Mouse (Mus musculus) midbrain, embryonic 12.5 days (tissue): ENCODE results near the gene Ceacam9. TPM values are rescaled to one million over a fixed set of nuclear protein-coding genes. Genes with fewer than 3 reads are reported as not detected.
"Not testable (repeated sequence)": the region's sequence is repeated elsewhere in the genome, so short reads cannot be mapped to it uniquely, and the experiment has no call there.

ENCODE experiments used
- ATAC-seq: fragments of 200-750 bp; cut with Nextera tagmentation; 2 replicates; pipeline ENCODE4 v1.8.0; 2017; ENCODE audit warnings: low read depth, moderate TSS enrichment, moderate library complexity; ENCODE audit not compliant: low FRiP score
- H3K27ac ChIP-seq: fragments of 300-500 bp; sonication (generic); replicated peaks from 2 replicates; pipeline ENCODE4 v1.5.1; 2016; ENCODE audit warnings: mild to moderate bottlenecking
- H3K27me3 ChIP-seq: fragments of 300-500 bp; sonication (generic); 2 replicates; pipeline ENCODE4 v1.6.1; 2016; ENCODE audit warnings: mild to moderate bottlenecking
- H3K36me3 ChIP-seq: fragments of 300-500 bp; sonication (generic); 2 replicates; pipeline ENCODE4 v1.6.1; 2016
- H3K4me1 ChIP-seq: fragments of 300-500 bp; sonication (generic); 2 replicates; pipeline ENCODE4 v1.6.1; 2016
- H3K4me2 ChIP-seq: fragments of 300-500 bp; sonication (generic); replicated peaks from 2 replicates; pipeline ENCODE4 v1.6.1; 2016; ENCODE audit warnings: mild to moderate bottlenecking, moderate library complexity
- H3K4me3 ChIP-seq: fragments of 300-500 bp; sonication (generic); 2 replicates; pipeline ENCODE4 v1.5.1; 2016; ENCODE audit warnings: mild to moderate bottlenecking
- H3K9ac ChIP-seq: fragments of 300-500 bp; sonication (generic); replicated peaks from 2 replicates; pipeline ENCODE4 v1.6.1; 2016; ENCODE audit warnings: mild to moderate bottlenecking, moderate library complexity
- H3K9me3 ChIP-seq: fragments of 300-500 bp; sonication (generic); 2 replicates; pipeline ENCODE4 v1.6.1; 2016; ENCODE audit warnings: mild to moderate bottlenecking
- WGBS: fragments of 180-500 bp; shearing (Covaris S2); methylation state at CpG from one replicate; pipeline ENCODE4 v1.1.7; 2016; 5-methylcytosine and 5-hydroxymethylcytosine counted together
- polyA plus RNA-seq: library from polyadenylated mRNA; unstranded; fragments of >200 nt; fragmentation: Nextera tagmentation; extraction: Ambion mirVana; gene quantifications from 2 replicates; pipeline ENCODE4 v1.2.1, GENCODE M21; 2016

Ceacam9 gene
- polyA plus RNA-seq, 1 experiment from 2014 or later: not detected

DNA sequence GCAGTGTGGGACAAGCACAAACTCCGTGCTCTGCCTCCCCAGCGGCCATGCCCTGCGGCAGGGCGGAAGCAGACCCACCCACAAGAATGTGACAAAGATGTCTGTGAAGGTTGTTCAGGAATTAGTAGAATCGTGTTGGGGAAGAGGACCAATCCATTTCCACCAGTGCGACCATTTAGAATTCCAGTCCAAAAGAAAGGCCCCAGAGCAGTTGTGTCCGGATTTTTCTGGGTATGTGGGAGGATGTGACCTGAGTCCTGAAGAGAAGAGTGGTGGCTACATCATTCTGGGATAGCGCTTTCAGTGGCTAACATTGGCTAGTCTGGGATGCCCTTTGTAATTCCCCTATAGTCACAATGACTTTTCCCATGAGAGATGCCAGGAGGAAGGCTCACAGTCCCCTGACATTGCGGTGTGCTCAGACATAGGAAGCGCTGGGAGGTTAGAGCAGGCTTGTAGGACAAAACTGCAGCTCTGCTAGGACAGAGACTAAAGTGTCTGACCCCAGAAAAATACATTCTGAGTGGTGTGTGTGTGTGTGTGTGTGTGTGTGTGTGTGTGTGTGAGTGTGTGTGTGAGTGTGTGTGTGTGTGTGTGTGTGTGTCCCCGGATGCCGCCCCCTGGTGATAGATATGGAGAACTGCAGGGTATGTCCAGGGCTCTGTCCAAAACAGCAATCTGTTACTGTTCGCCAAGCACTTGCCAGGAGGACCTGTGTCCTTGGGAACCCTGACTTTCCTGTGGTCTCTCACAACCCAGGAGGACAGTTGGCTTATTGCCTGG, 8.9 kb upstream of the Ceacam9 start:
- ATAC-seq: no peak
- Histone ChIP-seq H3K4me1 (no peaks in the 10 kb centered on the region), H3K9me3 (no peaks in the 10 kb centered on the region), H3K27ac (no peak overlapping the region), H3K36me3 (no peaks in the 10 kb centered on the region), H3K27me3 (0 out of 2 replicates have a peak, but pooled peaks cover under 1% of the 10 kb centered on the region), H3K4me3 (no peak overlapping the region), H3K4me2 (no peak overlapping the region), H3K9ac (no peak overlapping the region)
- 73% methylated on average over 13 of the region's 13 CpGs for WGBS

DNA sequence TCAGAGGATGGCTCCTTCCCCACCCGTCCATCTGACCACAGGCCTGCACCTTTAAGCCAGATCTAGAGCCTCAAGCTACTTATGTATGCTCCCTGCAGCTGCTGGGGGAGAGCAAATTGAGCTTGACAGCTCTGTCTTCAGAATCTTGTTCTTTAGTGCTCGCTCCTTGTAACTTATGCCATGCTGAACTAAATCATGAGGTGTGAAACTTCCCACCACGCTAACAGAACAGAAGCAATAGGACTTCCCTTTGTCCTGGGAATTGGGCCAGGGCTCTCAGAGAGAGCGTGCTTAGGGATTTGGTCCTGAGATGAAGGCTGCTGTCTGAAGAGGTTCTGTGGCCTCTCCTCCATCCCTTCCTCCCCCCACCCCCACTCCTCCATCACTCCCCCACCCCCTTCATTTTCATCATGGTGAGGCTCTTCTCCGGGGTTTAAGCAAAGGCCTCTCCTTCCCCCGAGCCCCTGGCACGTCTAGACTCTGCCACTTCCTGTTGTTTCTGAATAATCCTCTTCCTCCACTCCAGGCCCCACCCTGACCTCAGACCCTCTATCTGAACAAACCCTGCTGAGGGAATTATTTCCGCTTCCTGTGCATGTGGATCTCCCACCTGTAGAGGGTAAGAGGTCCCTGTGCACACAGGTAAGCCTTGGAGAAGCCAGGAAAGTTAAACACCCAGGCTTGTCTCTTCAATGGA, 5.1 kb upstream of the Ceacam9 start:
- H3K9ac ChIP-seq, ATAC-seq, H3K4me2 ChIP-seq, H3K9me3 ChIP-seq, H3K27ac ChIP-seq, H3K4me1 ChIP-seq, H3K4me3 ChIP-seq, H3K27me3 ChIP-seq, H3K36me3 ChIP-seq: not testable (repeated sequence)
- 51% methylated on average over 8 of the region's 8 CpGs for WGBS

DNA sequence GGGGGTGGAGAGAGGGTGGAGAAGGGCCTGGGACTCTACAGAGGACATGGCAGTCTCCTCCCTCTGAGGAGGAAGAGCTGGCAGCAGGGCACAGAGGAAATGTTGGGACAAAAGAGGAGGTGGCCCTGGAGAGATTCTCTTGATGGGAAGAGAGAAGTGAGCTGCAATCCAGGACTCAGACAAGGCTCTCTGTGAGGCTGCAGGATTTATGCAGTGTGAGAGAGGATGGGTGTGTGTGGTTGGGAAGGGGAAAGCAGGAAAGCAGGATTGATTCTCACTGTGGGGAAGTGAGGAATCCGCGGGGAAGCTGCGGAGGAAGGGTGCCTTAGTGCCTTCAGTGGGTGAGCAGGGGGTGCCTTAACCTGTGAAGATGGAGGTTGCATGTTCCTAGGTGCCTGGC, 761 bp downstream of the Ceacam9 start:
- not testable (repeated sequence) for H3K4me2 ChIP-seq, ATAC-seq, H3K27me3 ChIP-seq, H3K4me3 ChIP-seq, H3K36me3 ChIP-seq, H3K4me1 ChIP-seq, H3K9me3 ChIP-seq, H3K9ac ChIP-seq, H3K27ac ChIP-seq
- WGBS: 58% methylated on average over 3 of the region's 3 CpGs

DNA sequence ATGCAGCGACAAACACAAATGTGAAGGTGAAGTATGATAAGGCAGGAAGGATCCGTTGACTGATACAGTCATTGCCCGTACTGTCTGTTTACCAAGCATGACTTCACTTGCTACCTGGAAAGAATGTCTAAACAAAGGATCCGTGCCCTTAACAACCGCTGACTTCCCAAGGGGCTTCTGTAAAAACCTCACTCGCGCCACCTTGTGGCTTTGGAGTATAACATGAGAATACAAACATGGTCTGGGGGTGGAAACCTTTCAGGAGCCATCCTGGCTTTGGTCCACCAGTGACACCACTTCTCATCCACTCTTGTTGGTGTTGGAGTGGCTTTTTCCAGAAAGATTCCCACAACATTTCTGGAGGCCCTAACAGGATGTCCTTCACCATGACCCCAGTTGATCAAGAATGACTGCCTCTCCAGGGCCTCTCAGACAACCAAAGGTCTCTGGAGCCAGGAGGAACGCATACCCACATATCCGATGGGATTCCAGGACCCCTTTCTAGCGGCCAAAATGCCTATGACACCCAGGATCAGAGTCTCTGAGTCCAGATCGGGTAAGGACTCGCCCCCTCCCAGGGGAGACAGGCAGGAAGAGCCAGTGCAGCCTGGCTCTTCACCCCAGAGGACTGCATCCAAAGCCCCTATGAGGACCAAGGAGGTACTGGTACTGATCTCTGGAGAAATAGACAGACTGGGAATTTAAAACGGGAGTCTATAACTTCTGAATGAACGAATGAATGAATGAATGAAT, 7.0 kb downstream of the Ceacam9 start:
- no peaks in the 10 kb centered on the region for H3K27me3 ChIP-seq
- H3K27ac ChIP-seq: no peak overlapping the region
- H3K36me3 ChIP-seq: no peaks in the 10 kb centered on the region
- H3K4me2 ChIP-seq: peak overlapping the region; percentile 29
- WGBS: 34% methylated on average over 14 of the region's 14 CpGs
- H3K4me1 ChIP-seq: no peaks in the 10 kb centered on the region; the same call in 1 of the 2 replicates
- no peak overlapping the region for H3K9ac ChIP-seq
- no peaks in the 10 kb centered on the region for H3K9me3 ChIP-seq
- peak; percentile 51; the same call in 1 of the 2 replicates for ATAC-seq
- peak overlapping the region; percentile 6; the same call in 1 of the 2 replicates for H3K4me3 ChIP-seq

DNA sequence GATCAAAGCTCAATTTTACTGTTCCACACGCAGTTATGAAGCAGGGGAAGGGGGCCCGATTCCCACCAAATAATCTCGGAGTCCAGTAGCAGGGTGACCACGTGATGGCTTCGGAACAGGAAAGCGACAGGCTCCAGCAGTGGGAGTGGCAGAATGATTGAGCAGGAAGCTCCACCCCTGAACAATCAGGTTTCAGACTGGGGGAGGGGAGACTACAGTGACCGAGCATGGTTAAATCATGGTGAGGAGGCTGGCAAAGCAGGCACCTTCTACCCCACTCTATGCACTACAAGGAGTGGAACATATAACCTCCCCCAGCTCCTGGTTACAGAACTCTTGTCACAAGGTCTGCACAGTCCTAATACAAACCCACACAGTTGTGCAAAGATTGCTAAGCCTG, 7.8 kb downstream of the Ceacam9 start:
- not testable (repeated sequence) for H3K27ac ChIP-seq, H3K27me3 ChIP-seq, H3K36me3 ChIP-seq, H3K9ac ChIP-seq, H3K4me3 ChIP-seq, ATAC-seq, H3K4me1 ChIP-seq, H3K9me3 ChIP-seq
- peak overlapping the region; percentile 22; the same call in 1 of the 2 replicates for H3K4me2 ChIP-seq
- WGBS: 12% methylated on average over 7 of the region's 7 CpGs

DNA sequence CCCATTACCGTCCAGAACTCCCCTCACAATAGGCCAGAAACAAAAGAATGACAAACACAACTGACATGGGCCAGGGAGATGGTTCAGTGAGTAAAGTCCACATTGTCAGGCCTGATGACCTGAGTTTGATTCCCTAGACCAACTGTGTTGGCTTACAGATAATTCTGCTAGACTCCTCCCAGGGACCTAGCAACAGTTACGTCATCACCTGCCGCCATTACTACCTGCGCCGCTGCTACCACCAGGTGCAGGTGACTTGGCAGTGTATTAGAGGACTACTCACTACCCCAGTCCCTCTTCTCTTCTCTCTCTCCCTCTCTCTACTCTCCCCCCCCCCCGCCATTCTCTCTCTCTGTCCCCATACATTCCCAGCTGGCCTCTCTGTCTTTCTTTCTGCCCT, 9.1 kb downstream of the Ceacam9 start:
- no peak overlapping the region for H3K27ac ChIP-seq
- no peaks in the 10 kb centered on the region for H3K27me3 ChIP-seq
- H3K4me2 ChIP-seq: no peak overlapping the region
- no peak for ATAC-seq
- 90% methylated on average over 5 of the region's 6 CpGs for WGBS
- no peak overlapping the region for H3K9ac ChIP-seq
- no peaks in the 10 kb centered on the region; the same call in 1 of the 2 replicates for H3K4me1 ChIP-seq
- no peak overlapping the region for H3K4me3 ChIP-seq
- no peaks in the 10 kb centered on the region for H3K9me3 ChIP-seq
- H3K36me3 ChIP-seq: no peaks in the 10 kb centered on the region

DNA sequence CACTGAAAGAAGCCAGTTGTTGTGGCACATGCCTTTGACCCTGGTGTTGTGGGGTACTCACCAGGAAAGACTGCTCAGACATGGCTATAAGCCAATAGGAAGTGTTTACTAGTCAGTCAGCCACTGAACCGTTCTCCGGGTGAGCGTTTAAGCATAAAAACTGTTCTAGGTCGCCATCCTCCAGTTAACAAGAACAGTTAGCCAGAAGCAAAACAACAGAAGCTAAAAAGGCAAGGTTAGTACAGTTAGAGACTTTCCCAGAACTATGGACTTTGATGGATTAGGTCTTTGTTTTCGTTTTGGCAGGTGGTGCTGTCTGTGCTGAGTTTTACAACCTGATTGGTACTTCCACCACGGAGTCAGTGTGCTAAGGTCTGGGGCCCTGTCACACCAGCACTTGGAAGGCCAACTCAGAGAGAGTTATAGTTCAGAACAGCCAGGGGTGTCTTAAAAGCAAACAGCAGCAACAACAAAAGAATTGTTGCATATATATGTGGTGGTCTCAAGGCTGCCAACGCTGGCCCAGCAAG, 10.2 kb downstream of the Ceacam9 start:
- H3K27me3 ChIP-seq: no peaks in the 10 kb centered on the region
- H3K4me3 ChIP-seq: no peak overlapping the region
- H3K9ac ChIP-seq: no peak overlapping the region
- WGBS: 79% methylated on average over 7 of the region's 7 CpGs
- H3K9me3 ChIP-seq: no peaks in the 10 kb centered on the region
- no peak overlapping the region for H3K27ac ChIP-seq
- H3K4me2 ChIP-seq: no peak overlapping the region
- ATAC-seq: no peak
- no peaks in the 10 kb centered on the region; the same call in 1 of the 2 replicates for H3K4me1 ChIP-seq
- no peaks in the 10 kb centered on the region for H3K36me3 ChIP-seq

DNA sequence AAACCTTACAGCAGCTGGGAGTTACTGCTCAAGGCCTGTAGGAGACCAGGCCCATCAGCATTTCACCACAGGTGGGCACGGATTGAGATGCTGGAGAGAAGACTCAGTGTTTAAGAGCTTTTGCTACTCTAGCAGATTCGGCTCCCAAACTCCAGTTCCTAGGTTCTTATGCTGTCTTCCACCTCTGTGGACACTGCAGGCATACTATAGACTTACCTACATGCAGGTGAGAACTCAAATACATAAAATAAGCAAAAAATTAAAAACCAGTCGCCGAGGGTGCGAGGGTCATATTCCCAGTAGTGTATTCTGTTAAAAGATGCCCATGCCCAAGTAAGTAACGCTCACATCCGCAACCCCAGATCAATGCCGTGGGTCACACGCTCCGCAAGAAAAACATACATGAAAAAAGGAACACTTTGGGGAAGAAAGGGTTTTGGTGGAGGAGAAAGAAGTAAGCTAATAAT, 15.9 kb downstream of the Ceacam9 start:
- Histone ChIP-seq H3K4me1 (peaks cover 20% of the 10 kb centered on the region), H3K27ac (no peak overlapping the region), H3K36me3 (no peaks in the 10 kb centered on the region; the same call in 1 of the 2 replicates), H3K9me3 (no peaks in the 10 kb centered on the region), H3K9ac (no peak overlapping the region; the same call in 1 of the 2 replicates), H3K4me3 (peak overlapping the region; percentile 84), H3K4me2 (peak overlapping the region; percentile 89), H3K27me3 (no peaks in the 10 kb centered on the region)
- WGBS: 44% methylated on average over 10 of the region's 10 CpGs
- peak; percentile 23 for ATAC-seq

DNA sequence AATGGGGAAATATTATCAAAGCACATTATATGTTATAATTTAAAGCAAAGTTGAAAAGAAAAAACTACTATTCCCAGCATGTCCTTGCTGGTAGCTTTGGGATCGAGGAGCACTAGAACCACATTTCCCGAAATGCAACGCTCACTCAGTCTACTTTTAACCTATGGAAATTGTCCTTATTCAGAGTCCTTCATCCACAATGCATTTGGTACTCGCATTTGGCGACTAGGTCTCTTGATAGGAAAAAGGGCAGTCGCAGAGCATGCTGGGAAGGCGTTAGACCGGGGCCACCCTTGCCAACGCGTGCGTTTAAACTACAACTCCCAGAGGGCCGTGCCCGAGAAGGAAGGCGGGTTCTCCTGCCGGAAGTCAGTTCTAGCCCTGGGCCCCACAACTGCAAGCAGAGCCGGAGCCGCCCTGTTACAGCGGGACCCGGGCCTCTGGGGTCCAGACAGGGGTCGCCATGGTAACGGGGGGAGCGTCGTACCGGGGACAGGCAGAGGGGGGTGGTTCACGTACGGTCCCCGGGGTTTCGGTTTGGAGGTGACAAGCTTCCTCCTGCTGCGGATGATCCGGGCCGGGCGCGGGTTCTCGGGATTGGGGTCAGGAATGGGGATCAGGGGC, 16.5 kb downstream of the Ceacam9 start, which contains the start of gene Ap2s1:
TSS of gene Ap2s1 (plus strand) at position 338 of the 624 bp plus-strand sequence.
- Histone ChIP-seq H3K4me3 (peak within 1 kb of the TSS; percentile 84), H3K27ac (peak within 1 kb of the TSS; percentile 52; the same call in 1 of the 2 replicates), H3K4me2 (peak within 1 kb of the TSS; percentile 89), H3K9me3 (no peaks in the 10 kb centered on the region), H3K27me3 (no peaks in the 10 kb centered on the region), H3K4me1 (peaks cover 20% of the 10 kb centered on the region), H3K9ac (peak within 1 kb of the TSS; percentile 93), H3K36me3 (peaks cover 5% of the 10 kb centered on the region)
- peak; percentile 98 for ATAC-seq
- under 1% methylated on average over 28 of the region's 34 CpGs for WGBS

DNA sequence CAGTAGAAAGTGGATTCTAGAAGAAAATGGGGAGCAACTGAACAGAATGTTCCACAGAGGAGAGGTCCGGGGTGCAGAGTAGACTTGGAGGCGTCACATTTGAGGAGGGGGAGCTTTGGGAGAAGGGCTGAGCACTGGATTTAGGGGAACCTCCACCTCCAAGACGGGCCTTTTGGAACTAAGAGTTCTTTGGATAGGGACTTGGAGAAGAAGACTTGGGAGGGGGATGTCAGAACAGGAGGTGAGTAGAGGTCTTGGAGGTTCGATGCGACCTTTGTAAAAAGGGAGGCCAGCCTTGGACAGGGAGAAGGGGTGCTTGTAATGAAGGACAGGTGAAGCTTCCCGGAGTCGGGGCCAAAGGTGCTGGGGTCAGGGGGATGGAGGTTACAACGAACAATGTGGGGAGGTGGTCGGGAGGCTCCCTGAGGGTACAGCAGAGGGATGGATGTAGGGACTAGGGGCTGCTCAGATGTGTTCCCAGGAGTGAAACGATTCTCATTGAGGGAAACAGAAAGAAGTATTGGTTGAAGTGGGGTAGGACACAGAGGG, 17.4 kb downstream of the Ceacam9 start:
- no peaks in the 10 kb centered on the region for H3K27me3 ChIP-seq
- WGBS: 62% methylated on average over 10 of the region's 10 CpGs
- peak overlapping the region; percentile 89 for H3K4me2 ChIP-seq
- peak overlapping the region; percentile 84 for H3K4me3 ChIP-seq
- peaks cover 15% of the 10 kb centered on the region for H3K36me3 ChIP-seq
- H3K4me1 ChIP-seq: peaks cover 20% of the 10 kb centered on the region
- H3K27ac ChIP-seq: no peak overlapping the region
- no peaks in the 10 kb centered on the region for H3K9me3 ChIP-seq
- H3K9ac ChIP-seq: peak overlapping the region; percentile 93
- ATAC-seq: no peak

DNA sequence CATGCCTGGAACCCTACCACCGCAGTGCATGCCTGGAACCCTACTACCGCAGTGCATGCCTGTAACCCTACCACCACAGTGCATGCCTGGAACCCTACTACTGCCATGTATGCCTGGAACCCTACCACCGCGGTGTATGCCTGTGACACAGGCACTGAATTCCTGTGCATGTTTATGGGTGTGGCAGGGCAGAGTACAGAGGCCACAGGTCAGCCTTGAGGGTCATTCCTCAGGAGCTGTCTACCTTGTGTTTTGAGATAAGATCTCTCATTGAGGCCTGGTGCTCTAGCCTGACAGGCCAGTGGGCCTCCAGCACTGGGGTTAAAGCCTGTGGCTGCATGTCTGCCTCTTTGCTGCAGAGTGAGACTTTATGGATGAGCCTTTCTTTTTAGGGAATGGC, 23.6 kb downstream of the Ceacam9 start:
- no peak overlapping the region for H3K9ac ChIP-seq
- H3K4me2 ChIP-seq: no peak overlapping the region
- no peaks in the 10 kb centered on the region for H3K27me3 ChIP-seq
- H3K9me3 ChIP-seq: no peaks in the 10 kb centered on the region
- peaks cover 56% of the 10 kb centered on the region for H3K36me3 ChIP-seq
- WGBS: 96% methylated on average over 4 of the region's 4 CpGs
- H3K4me3 ChIP-seq: no peak overlapping the region
- H3K27ac ChIP-seq: no peak overlapping the region
- no peak for ATAC-seq
- peaks cover 2% of the 10 kb centered on the region; the same call in 1 of the 2 replicates for H3K4me1 ChIP-seq
